Mouse (Mus musculus): ENCODE results near the gene Frat1. TPM values are rescaled to one million over a fixed set of nuclear protein-coding genes. Genes with fewer than 3 reads are reported as not detected.

Frat1 gene
- total and polyA plus RNA-seq, 2 experiments from 2014 or later = 33.0 to 34.3 TPM

- DNase-seq (ENCODE audit: low spot score) = no peak
- no peaks in the 10 kb centered on the region for H3K9me3 ChIP-seq (ENCODE audit: low read length)
- no peaks in the 10 kb centered on the region for H3K4me1 ChIP-seq (ENCODE audit: insufficient read depth, low read length)
- no peak for ATAC-seq (ENCODE audit: low FRiP score)
- no peak overlapping the region for H3K4me3 ChIP-seq (ENCODE audit: low read depth, low read length)
- H3K27me3 ChIP-seq (ENCODE audit: insufficient read depth, low read length) = no peaks in the 10 kb centered on the region
- no peak overlapping the region for H3K9ac ChIP-seq (replicated peaks; ENCODE audit: low read length, poor library complexity, severe bottlenecking)
- TF ChIP-seq CTCF (IDR thresholded peaks at IDR 0.05) = no peak
- no peaks in the 10 kb centered on the region for H3K36me3 ChIP-seq (ENCODE audit: insufficient read depth, low read length)
- H3K27ac ChIP-seq (ENCODE audit: low read depth, low read length) = no peak overlapping the region
- H3K4me2 ChIP-seq (ENCODE audit: low read depth, low read length, poor library complexity, severe bottlenecking) = no peak overlapping the region
These were observed 35.8 kb upstream of the Frat1 start for GRCm38 (mm10) chr19:41794017-41794416.

- ATAC-seq (ENCODE audit: low FRiP score) = no peak
- Histone ChIP-seq H3K4me2 (ENCODE audit: low read depth, low read length, poor library complexity, severe bottlenecking) (no peak overlapping the region), H3K4me3 (ENCODE audit: low read depth, low read length) (no peak overlapping the region), H3K4me1 (ENCODE audit: insufficient read depth, low read length) (no peaks in the 10 kb centered on the region), H3K27me3 (ENCODE audit: insufficient read depth, low read length) (no peaks in the 10 kb centered on the region), H3K27ac (ENCODE audit: low read depth, low read length) (no peak overlapping the region), H3K9me3 (ENCODE audit: low read length) (no peaks in the 10 kb centered on the region), H3K9ac (replicated peaks; ENCODE audit: low read length, poor library complexity, severe bottlenecking) (no peak overlapping the region), H3K36me3 (ENCODE audit: insufficient read depth, low read length) (no peaks in the 10 kb centered on the region)
- TF ChIP-seq CTCF (IDR thresholded peaks at IDR 0.05) = no peak
- DNase-seq (ENCODE audit: low spot score) = no peak
- 26% methylated on average over 6 of the region's 6 CpGs for WGBS
These were observed 34.9 kb upstream of the Frat1 start for GRCm38 (mm10) chr19:41794901-41795300.

GRCm38 (mm10) chr19:41796148-41796760, 33.5 kb upstream of the Frat1 start:
- WGBS = 72% methylated on average over 3 of the region's 3 CpGs
- Histone ChIP-seq H3K27ac (ENCODE audit: low read depth, low read length) (no peak overlapping the region), H3K9me3 (ENCODE audit: low read length) (no peaks in the 10 kb centered on the region), H3K27me3 (ENCODE audit: insufficient read depth, low read length) (no peaks in the 10 kb centered on the region), H3K4me2 (ENCODE audit: low read depth, low read length, poor library complexity, severe bottlenecking) (no peak overlapping the region), H3K36me3 (ENCODE audit: insufficient read depth, low read length) (no peaks in the 10 kb centered on the region), H3K9ac (replicated peaks; ENCODE audit: low read length, poor library complexity, severe bottlenecking) (no peak overlapping the region), H3K4me1 (ENCODE audit: insufficient read depth, low read length) (no peaks in the 10 kb centered on the region), H3K4me3 (ENCODE audit: low read depth, low read length) (no peak overlapping the region)
- no peak for DNase-seq (ENCODE audit: low spot score)
- no peak for ATAC-seq (ENCODE audit: low FRiP score)
- no peak for TF ChIP-seq CTCF (IDR thresholded peaks at IDR 0.05)

GRCm38 (mm10) chr19:41796789-41797327, 32.9 kb upstream of the Frat1 start:
- 84% methylated on average over 12 of the region's 12 CpGs for WGBS
- no peak overlapping the region for H3K4me3 ChIP-seq (ENCODE audit: low read depth, low read length)

GRCm38 (mm10) chr19:41797536-41797935, 32.2 kb upstream of the Frat1 start:
- no peak for ATAC-seq (ENCODE audit: low FRiP score)
- no peak for TF ChIP-seq CTCF (IDR thresholded peaks at IDR 0.05)
- WGBS = 87% methylated on average over 6 of the region's 6 CpGs

More at GRCm38 (mm10) chr19:41796789-41797327, 32.9 kb upstream of the Frat1 start:
- H3K4me2 ChIP-seq (ENCODE audit: low read depth, low read length, poor library complexity, severe bottlenecking) = no peak overlapping the region
- no peak overlapping the region for H3K27ac ChIP-seq (ENCODE audit: low read depth, low read length)
- no peaks in the 10 kb centered on the region for H3K27me3 ChIP-seq (ENCODE audit: insufficient read depth, low read length)
- no peaks in the 10 kb centered on the region for H3K36me3 ChIP-seq (ENCODE audit: insufficient read depth, low read length)
- ATAC-seq (ENCODE audit: low FRiP score) = no peak
- H3K9ac ChIP-seq (replicated peaks; ENCODE audit: low read length, poor library complexity, severe bottlenecking) = no peak overlapping the region
- H3K9me3 ChIP-seq (ENCODE audit: low read length) = no peaks in the 10 kb centered on the region
- no peaks in the 10 kb centered on the region for H3K4me1 ChIP-seq (ENCODE audit: insufficient read depth, low read length)
- no peak for TF ChIP-seq CTCF (IDR thresholded peaks at IDR 0.05)
- DNase-seq (ENCODE audit: low spot score) = no peak

GRCm38 (mm10) chr19:41800451-41800850, 29.3 kb upstream of the Frat1 start:
- no peak for DNase-seq (ENCODE audit: low spot score)
- no peaks in the 10 kb centered on the region for H3K36me3 ChIP-seq (ENCODE audit: insufficient read depth, low read length)
- ATAC-seq (ENCODE audit: low FRiP score) = no peak
- H3K4me1 ChIP-seq (ENCODE audit: insufficient read depth, low read length) = no peaks in the 10 kb centered on the region
- H3K4me2 ChIP-seq (ENCODE audit: low read depth, low read length, poor library complexity, severe bottlenecking) = 0 out of 2 replicates have a peak overlapping the region, but pooled peaks have one; percentile 79
- no peak overlapping the region for H3K9ac ChIP-seq (replicated peaks; ENCODE audit: low read length, poor library complexity, severe bottlenecking)
- no peaks in the 10 kb centered on the region for H3K27me3 ChIP-seq (ENCODE audit: insufficient read depth, low read length)
- no peak for TF ChIP-seq CTCF (IDR thresholded peaks at IDR 0.05)
- H3K4me3 ChIP-seq (ENCODE audit: low read depth, low read length) = no peak overlapping the region; the same call in 1 of the 2 replicates
- no peaks in the 10 kb centered on the region for H3K9me3 ChIP-seq (ENCODE audit: low read length)
- no peak overlapping the region for H3K27ac ChIP-seq (ENCODE audit: low read depth, low read length)
- 31% methylated on average over 6 of the region's 6 CpGs for WGBS

More at GRCm38 (mm10) chr19:41797536-41797935, 32.2 kb upstream of the Frat1 start:
- no peak for DNase-seq (ENCODE audit: low spot score)
- no peak overlapping the region for H3K4me3 ChIP-seq (ENCODE audit: low read depth, low read length)
- no peak overlapping the region for H3K4me2 ChIP-seq (ENCODE audit: low read depth, low read length, poor library complexity, severe bottlenecking)
- no peaks in the 10 kb centered on the region for H3K27me3 ChIP-seq (ENCODE audit: insufficient read depth, low read length)
- H3K27ac ChIP-seq (ENCODE audit: low read depth, low read length) = no peak overlapping the region
- no peaks in the 10 kb centered on the region for H3K36me3 ChIP-seq (ENCODE audit: insufficient read depth, low read length)
- H3K9me3 ChIP-seq (ENCODE audit: low read length) = no peaks in the 10 kb centered on the region
- H3K4me1 ChIP-seq (ENCODE audit: insufficient read depth, low read length) = no peaks in the 10 kb centered on the region
- no peak overlapping the region for H3K9ac ChIP-seq (replicated peaks; ENCODE audit: low read length, poor library complexity, severe bottlenecking)
